Mouse (Mus musculus): Measurements from ENCODE around the gene Rsph3b. TPM values are rescaled to one million over a fixed set of nuclear protein-coding genes. Genes with fewer than 3 reads are reported as not detected.
"Not testable (repeated sequence)": the region's sequence is repeated elsewhere in the genome, so short reads cannot be mapped to it uniquely, and the experiment has no call there.

The Rsph3b gene
- polyA plus RNA-seq, 1 experiment from 2014 or later: 63.2 TPM

- not testable (repeated sequence) for H3K4me2 ChIP-seq (ENCODE audit: low read length); H3K27me3 ChIP-seq (ENCODE audit: control insufficient read depth, insufficient read depth, low read depth, low read length); H3K4me1 ChIP-seq (ENCODE audit: control insufficient read depth, insufficient read depth, low read length); H3K9ac ChIP-seq (ENCODE audit: low read depth, low read length); H3K27ac ChIP-seq (ENCODE audit: low read length); H3K36me3 ChIP-seq (ENCODE audit: control insufficient read depth, insufficient read depth, low read length); ATAC-seq; H3K9me3 ChIP-seq (replicated peaks; ENCODE audit: control insufficient read depth, low read length, poor library complexity, severe bottlenecking); H3K4me3 ChIP-seq (ENCODE audit: low read depth, low read length)
- 84% methylated on average over 3 of the region's 3 CpGs for WGBS
These were observed 29.1 kb downstream of the Rsph3b start for GRCm38 (mm10) chr17:6919388-6919787.

DNA sequence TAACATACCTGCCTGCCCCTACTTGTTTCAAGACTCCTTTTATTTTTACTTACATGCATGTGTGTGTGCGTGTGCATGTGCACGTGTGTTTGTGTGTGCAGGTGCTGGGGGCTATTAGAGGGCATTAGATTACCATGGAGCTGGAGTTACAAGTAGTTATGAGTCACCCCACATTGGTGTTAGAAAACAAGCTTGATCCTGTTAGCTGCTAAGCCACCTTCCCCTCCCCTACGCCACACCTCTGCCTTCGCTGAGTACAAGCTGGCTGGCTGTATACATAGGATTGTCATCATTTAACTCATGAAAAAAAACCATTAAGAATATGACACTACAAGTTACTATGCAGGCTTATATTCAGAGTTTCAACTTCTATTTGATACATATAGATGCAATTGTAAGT lies 33.2 kb downstream of the Rsph3b start:
- not testable (repeated sequence) for H3K27me3 ChIP-seq (ENCODE audit: control insufficient read depth, insufficient read depth, low read depth, low read length)

DNA sequence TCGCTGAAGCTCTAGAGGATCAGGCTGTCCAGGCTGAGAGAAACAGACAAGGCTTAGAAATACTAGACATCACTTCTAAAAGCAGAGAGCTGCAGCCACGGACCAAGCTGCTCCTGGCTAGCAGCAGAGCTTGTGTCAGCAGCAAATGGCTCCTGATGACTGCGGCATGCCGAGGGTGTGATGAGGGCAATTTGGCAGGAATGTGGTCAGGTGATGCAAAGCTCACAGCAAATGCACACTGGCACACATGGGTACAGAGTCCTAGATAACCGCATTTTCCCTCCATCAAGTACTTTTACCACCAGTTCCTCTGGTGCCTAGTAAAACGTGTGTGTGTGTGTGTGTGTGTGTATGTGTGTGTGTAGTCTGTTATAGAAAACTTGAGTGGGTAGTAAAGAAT lies 34.4 kb downstream of the Rsph3b start:
- H3K9me3 ChIP-seq (replicated peaks; ENCODE audit: control insufficient read depth, low read length, poor library complexity, severe bottlenecking); H3K4me1 ChIP-seq (ENCODE audit: control insufficient read depth, insufficient read depth, low read length); H3K4me2 ChIP-seq (ENCODE audit: low read length); H3K36me3 ChIP-seq (ENCODE audit: control insufficient read depth, insufficient read depth, low read length); H3K4me3 ChIP-seq (ENCODE audit: low read depth, low read length); ATAC-seq; H3K27me3 ChIP-seq (ENCODE audit: control insufficient read depth, insufficient read depth, low read depth, low read length); H3K27ac ChIP-seq (ENCODE audit: low read length); H3K9ac ChIP-seq (ENCODE audit: low read depth, low read length): not testable (repeated sequence)
- WGBS: 80% methylated on average over 1 of the region's 6 CpGs

More for the DNA sequence above, 33.2 kb downstream of the Rsph3b start:
- H3K9me3 ChIP-seq (replicated peaks; ENCODE audit: control insufficient read depth, low read length, poor library complexity, severe bottlenecking); H3K36me3 ChIP-seq (ENCODE audit: control insufficient read depth, insufficient read depth, low read length); H3K4me3 ChIP-seq (ENCODE audit: low read depth, low read length); H3K27ac ChIP-seq (ENCODE audit: low read length); H3K9ac ChIP-seq (ENCODE audit: low read depth, low read length); ATAC-seq; H3K4me1 ChIP-seq (ENCODE audit: control insufficient read depth, insufficient read depth, low read length); H3K4me2 ChIP-seq (ENCODE audit: low read length): not testable (repeated sequence)
- 100% methylated on average over 2 of the region's 4 CpGs for WGBS

GRCm38 (mm10) chr17:6900361-6900760 lies 48.1 kb downstream of the Rsph3b start:
- H3K9me3 ChIP-seq (replicated peaks; ENCODE audit: control insufficient read depth, low read length, poor library complexity, severe bottlenecking); H3K36me3 ChIP-seq (ENCODE audit: control insufficient read depth, insufficient read depth, low read length); H3K4me2 ChIP-seq (ENCODE audit: low read length); H3K4me3 ChIP-seq (ENCODE audit: low read depth, low read length); H3K4me1 ChIP-seq (ENCODE audit: control insufficient read depth, insufficient read depth, low read length); H3K9ac ChIP-seq (ENCODE audit: low read depth, low read length); H3K27me3 ChIP-seq (ENCODE audit: control insufficient read depth, insufficient read depth, low read depth, low read length); H3K27ac ChIP-seq (ENCODE audit: low read length); ATAC-seq: not testable (repeated sequence)
- 76% methylated on average over 1 of the region's 2 CpGs for WGBS

DNA sequence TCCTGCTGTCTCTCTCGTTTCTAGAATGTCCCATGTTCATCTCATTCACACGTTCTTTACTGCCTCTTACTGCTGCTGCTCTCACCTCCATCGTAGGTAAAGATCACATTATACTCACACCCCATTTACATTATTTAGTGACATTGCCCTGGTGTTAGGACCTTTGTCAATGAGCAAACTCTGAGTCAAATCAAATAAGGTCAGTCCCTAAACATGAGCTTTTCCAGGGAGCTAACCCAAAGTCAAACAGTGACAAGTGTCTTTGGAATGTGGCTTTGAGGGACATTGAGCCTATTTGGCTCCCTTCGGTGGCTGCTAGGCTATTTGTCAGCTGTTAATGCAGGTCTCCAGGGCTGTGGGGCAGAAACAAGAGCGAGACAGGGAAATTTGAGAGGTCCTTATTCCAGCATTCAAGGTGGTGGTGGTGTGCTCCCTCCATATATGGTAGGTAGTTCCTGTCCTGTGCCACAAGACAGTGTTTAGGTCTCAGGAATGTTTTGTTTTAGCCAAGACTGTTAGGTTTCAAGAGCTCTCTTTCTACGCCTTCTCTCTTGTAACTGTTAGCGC lies 50.4 kb downstream of the Rsph3b start:
- not testable (repeated sequence) for H3K4me3 ChIP-seq (ENCODE audit: low read depth, low read length); H3K9me3 ChIP-seq (replicated peaks; ENCODE audit: control insufficient read depth, low read length, poor library complexity, severe bottlenecking); H3K4me2 ChIP-seq (ENCODE audit: low read length); ATAC-seq; H3K27me3 ChIP-seq (ENCODE audit: control insufficient read depth, insufficient read depth, low read depth, low read length); H3K4me1 ChIP-seq (ENCODE audit: control insufficient read depth, insufficient read depth, low read length); H3K9ac ChIP-seq (ENCODE audit: low read depth, low read length); H3K27ac ChIP-seq (ENCODE audit: low read length); H3K36me3 ChIP-seq (ENCODE audit: control insufficient read depth, insufficient read depth, low read length)
- WGBS: 81% methylated on average over 7 of the region's 7 CpGs

GRCm38 (mm10) chr17:6896756-6897155 lies 51.7 kb downstream of the Rsph3b start:
- Histone ChIP-seq H3K9ac (ENCODE audit: low read depth, low read length) (no peak overlapping the region), H3K27ac (ENCODE audit: low read length) (no peak overlapping the region), H3K36me3 (ENCODE audit: control insufficient read depth, insufficient read depth, low read length) (no peaks in the 10 kb centered on the region), H3K9me3 (replicated peaks; ENCODE audit: control insufficient read depth, low read length, poor library complexity, severe bottlenecking) (no peaks in the 10 kb centered on the region), H3K4me2 (ENCODE audit: low read length) (no peak overlapping the region), H3K4me1 (ENCODE audit: control insufficient read depth, insufficient read depth, low read length) (no peaks in the 10 kb centered on the region), H3K4me3 (ENCODE audit: low read depth, low read length) (no peak overlapping the region), H3K27me3 (ENCODE audit: control insufficient read depth, insufficient read depth, low read depth, low read length) (no peaks in the 10 kb centered on the region)
- 45% methylated on average over 4 of the region's 4 CpGs for WGBS
- ATAC-seq: no peak

- Histone ChIP-seq H3K9ac (ENCODE audit: low read depth, low read length) (no peak overlapping the region), H3K4me2 (ENCODE audit: low read length) (no peak overlapping the region), H3K9me3 (replicated peaks; ENCODE audit: control insufficient read depth, low read length, poor library complexity, severe bottlenecking) (no peaks in the 10 kb centered on the region), H3K27ac (ENCODE audit: low read length) (no peak overlapping the region), H3K36me3 (ENCODE audit: control insufficient read depth, insufficient read depth, low read length) (no peaks in the 10 kb centered on the region), H3K4me3 (ENCODE audit: low read depth, low read length) (no peak overlapping the region), H3K27me3 (ENCODE audit: control insufficient read depth, insufficient read depth, low read depth, low read length) (no peaks in the 10 kb centered on the region), H3K4me1 (ENCODE audit: control insufficient read depth, insufficient read depth, low read length) (no peaks in the 10 kb centered on the region)
- ATAC-seq: no peak
- 84% methylated on average over 10 of the region's 10 CpGs for WGBS
These were observed 55.1 kb downstream of the Rsph3b start for GRCm38 (mm10) chr17:6893332-6893731.

GRCm38 (mm10) chr17:6891966-6892934 lies 56.2 kb downstream of the Rsph3b start:
- no peaks in the 10 kb centered on the region for H3K36me3 ChIP-seq (ENCODE audit: control insufficient read depth, insufficient read depth, low read length)
- no peaks in the 10 kb centered on the region for H3K4me1 ChIP-seq (ENCODE audit: control insufficient read depth, insufficient read depth, low read length)
- no peak overlapping the region for H3K9ac ChIP-seq (ENCODE audit: low read depth, low read length)
- H3K4me3 ChIP-seq (ENCODE audit: low read depth, low read length): no peak overlapping the region
- H3K27ac ChIP-seq (ENCODE audit: low read length): no peak overlapping the region
- H3K27me3 ChIP-seq (ENCODE audit: control insufficient read depth, insufficient read depth, low read depth, low read length): no peaks in the 10 kb centered on the region
- H3K4me2 ChIP-seq (ENCODE audit: low read length): no peak overlapping the region
- 65% methylated on average over 7 of the region's 7 CpGs for WGBS
- no peak for ATAC-seq
- no peaks in the 10 kb centered on the region for H3K9me3 ChIP-seq (replicated peaks; ENCODE audit: control insufficient read depth, low read length, poor library complexity, severe bottlenecking)

GRCm38 (mm10) chr17:6886445-6886844 lies 62.0 kb downstream of the Rsph3b start:
- Histone ChIP-seq H3K9ac (ENCODE audit: low read depth, low read length) (no peak overlapping the region), H3K4me2 (ENCODE audit: low read length) (no peak overlapping the region), H3K36me3 (ENCODE audit: control insufficient read depth, insufficient read depth, low read length) (no peaks in the 10 kb centered on the region), H3K27me3 (ENCODE audit: control insufficient read depth, insufficient read depth, low read depth, low read length) (no peaks in the 10 kb centered on the region), H3K27ac (ENCODE audit: low read length) (no peak overlapping the region), H3K4me3 (ENCODE audit: low read depth, low read length) (no peak overlapping the region), H3K4me1 (ENCODE audit: control insufficient read depth, insufficient read depth, low read length) (no peaks in the 10 kb centered on the region), H3K9me3 (replicated peaks; ENCODE audit: control insufficient read depth, low read length, poor library complexity, severe bottlenecking) (no peaks in the 10 kb centered on the region)
- ATAC-seq: no peak
- 89% methylated on average over 1 of the region's 1 CpGs for WGBS

All from midbrain, embryonic 16.5 days (tissue).